Mouse (Mus musculus) naive thymus-derived CD4-positive, alpha-beta T cell, adult 2 months (primary cell): Measurements from ENCODE around the gene Rarg.

Source experiments
- DNase-seq: peaks from one replicate; pipeline ENCODE4 v3.0.0-alpha.2; 2011; ENCODE audit warnings: low read depth

Rarg gene

GRCm38 (mm10) chr15:102257202-102258075 lies at the start of gene Rarg:
Gene Rarg, minus strand, starts transcription at chr15:102257517.
- DNase-seq = peak; percentile 57

DNA sequence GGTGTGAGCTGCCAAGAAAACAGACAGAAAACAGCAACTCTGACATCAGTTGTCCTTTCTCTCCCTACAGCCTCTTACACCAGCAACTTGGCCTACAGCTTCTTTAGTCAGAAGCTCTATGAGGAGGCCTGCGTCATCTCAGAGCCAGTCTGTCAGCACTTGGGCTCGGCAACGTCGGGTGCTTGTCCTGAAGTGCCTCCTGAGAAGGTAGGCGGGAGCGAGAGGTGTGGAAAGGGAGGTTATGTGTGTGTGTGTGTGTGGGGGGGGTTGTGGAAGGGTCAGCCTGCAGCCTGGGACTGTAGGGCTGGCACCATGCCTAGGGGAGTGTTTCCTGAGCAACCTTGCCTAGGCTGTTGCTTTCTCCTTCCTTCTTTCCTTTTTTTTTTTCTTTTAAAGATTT lies 45.2 kb upstream of the Rarg start:
- no peak for DNase-seq

- DNase-seq = peak; percentile 32
Measured at GRCm38 (mm10) chr15:102296368-102297006, 39.2 kb upstream of the Rarg start.

DNA sequence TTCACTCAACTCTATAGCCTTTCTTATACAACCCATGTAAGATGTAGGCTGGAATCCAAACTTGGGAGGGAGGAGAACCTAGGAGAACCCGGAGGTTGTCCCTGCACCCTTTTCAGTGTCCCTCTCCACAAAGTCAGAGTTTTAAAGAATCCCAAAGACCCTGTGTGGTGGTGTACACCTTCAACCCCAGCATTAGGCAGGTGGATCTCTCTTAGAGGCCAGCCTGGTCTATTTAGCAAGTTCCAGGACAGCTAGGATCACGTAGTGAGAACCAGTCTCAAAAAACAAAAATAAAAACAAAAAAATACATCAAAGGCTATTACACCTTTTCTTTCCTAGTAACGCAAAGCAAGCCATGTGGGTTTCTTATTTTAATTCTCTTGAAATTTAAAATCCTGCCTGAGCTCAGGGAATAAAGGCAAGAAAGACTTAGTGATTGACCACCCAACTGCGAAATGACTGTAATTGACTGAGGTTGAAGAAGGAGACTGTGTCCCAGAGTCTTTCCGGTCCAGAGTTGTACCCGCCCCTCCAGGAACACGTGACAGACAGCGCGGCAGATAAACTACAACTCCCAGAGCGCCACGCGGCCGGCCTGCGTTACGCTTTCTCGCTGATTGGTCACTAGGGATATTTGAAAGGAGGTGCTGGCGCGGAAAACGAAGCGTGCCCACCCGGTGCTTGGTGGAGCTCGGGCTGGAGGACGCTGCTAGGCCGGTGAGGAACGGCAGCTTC lies 38.5 kb upstream of the Rarg start, which contains the start of gene Espl1:
Gene Espl1, plus strand, starts transcription at position 634 of the 735 bp plus-strand sequence.
- peak; percentile 92 for DNase-seq

GRCm38 (mm10) chr15:102287395-102287794 lies 30.1 kb upstream of the Rarg start:
- DNase-seq = peak; percentile 79

- DNase-seq = no peak
Measured at GRCm38 (mm10) chr15:102283648-102284047, 26.3 kb upstream of the Rarg start.

DNA sequence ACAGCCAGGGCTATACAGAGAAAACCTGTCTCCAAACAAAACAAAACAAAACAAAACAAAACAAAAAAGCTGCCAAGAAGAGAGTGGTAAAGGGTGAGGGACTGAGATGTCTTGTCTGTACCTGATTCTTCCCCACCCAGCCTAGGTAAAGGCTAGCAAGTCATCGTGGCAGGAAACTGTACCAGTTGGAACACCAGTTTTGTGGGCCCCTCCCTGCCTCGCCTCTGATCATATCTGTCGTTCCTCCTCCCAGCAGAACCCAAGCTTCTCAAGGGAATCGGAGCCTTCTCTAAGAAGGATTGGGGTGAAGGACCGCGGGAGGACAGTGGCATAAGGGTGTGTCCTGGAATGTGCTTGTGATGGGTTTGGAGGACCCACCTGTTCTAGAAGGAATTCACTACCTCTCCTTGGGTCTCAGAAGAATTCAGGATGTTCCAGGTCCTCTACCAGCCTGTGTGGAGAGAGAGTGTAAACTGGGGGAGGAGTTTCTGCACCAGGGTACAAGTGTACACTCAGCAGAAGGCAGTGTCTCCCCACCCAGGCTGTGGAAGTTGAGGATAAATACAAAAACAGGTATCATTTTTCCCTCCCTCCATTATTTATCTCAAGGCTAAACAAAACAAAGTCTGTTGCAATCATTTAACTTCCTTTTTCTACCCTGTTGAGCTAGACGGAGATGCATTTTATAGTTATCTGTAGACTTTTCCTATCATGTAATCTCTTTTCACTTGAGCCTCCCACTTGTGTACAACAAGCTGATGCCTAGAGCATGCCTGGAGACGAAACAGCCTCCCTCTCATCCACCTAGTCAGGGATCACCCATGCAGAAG lies 25.4 kb upstream of the Rarg start:
- no peak for DNase-seq

- no peak for DNase-seq
Measured at GRCm38 (mm10) chr15:102280623-102281022, 23.3 kb upstream of the Rarg start.

DNA sequence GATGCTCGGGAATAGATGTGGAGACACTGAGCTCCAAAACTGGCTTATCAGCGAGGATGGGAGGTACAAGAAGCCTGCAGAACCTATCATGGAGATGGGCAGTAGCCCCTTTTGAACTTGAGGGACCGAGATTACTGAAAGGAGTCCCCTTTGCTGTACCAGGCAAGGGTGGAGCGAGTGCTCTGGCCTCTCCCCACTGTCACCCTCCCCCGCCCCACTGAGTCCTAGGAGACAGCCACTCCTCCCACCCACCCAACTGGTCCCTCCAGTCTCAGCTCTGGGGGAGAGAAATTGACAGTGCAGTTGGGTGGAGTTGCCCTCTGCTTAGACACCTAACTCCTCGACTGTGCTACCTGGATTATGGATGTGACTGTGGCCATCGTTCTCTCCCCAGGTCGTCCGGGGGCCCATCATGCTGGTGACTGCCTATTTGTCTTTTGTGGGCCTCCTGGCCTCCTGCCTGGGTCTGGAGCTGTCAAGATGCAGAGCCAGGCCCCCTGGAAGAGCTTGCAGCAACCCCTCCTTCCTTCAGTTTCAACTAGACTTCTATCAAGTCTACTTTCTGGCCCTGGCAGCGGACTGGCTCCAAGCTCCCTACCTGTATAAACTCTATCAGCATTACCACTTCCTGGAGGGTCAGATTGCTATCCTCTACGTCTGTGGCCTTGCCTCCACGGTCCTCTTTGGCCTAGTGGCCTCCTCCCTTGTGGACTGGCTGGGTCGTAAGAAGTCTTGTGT lies 22.6 kb upstream of the Rarg start:
- no peak for DNase-seq

DNA sequence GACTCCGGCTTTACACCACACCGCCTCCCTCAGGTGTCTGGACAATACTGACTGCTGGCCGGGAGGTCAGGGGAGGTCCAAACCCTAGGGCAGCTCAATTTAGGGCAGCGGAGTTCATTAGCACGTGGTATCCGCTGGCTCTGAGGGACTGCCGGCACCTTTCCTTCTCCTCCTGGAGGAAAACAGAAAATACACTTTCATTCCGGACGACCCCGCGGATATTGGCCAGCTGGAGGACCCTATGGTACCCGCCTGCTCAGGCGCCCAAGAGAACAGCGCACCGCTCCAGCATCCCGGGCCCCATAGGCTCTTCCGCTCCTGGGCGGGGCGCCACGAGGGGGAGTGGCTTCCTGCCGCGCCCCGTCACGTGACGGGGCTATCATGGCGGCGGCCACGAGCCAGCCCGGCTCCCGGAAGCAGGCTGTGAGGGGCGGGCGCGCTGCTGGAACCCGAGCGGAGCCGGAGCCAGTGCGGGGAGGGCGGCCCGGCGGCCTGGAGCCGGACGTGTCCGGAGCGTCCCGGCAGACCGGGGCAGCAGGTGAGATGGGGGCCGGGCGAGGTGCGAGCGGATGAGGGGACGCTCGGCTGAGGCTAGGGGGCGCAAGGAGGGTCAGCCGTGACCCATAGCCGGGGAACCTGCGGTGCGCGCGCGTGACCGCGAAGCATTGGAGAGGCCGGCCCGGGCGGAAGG lies 21.9 kb upstream of the Rarg start, which contains the start of gene Mfsd5:
Gene Mfsd5, plus strand, starts transcription at position 363 of the 691 bp plus-strand sequence.
- peak; percentile 95 for DNase-seq

GRCm38 (mm10) chr15:102278726-102279091 lies 21.4 kb upstream of the Rarg start:
- no peak for DNase-seq

DNA sequence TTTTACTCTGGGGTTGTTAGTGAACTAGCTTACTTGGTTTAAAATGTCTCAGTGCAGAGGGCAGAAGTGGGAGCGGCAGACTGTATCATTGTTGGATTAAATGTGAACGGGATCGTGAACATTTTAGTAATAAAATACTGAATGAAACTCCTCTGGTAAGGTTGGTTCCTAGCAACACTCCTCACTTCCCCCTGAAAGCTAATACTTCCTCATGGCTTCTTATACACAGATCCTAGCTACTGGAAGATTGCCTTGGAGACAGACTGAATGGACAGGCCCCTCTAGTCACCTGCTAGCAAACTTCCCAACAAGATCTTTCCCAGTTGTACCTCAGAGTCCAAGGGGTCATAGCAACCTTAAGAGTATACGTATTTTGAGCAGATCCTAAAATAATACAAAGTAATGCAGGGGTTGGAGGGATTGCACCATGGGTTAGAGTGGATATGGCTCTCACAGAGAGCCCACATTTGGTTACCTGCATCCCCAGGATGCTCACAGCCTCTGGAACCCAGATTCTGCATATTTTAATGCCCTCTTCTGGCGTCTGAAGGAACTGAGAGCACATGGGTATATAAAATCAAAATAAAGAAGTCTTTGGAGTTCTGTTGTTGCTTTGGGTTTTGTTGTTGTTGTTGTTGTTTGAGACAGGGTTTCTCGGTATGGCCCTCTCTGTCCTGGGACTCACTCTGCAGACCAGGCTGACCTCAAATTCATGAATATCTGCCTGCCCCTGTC lies 16.8 kb upstream of the Rarg start:
- DNase-seq = no peak

DNA sequence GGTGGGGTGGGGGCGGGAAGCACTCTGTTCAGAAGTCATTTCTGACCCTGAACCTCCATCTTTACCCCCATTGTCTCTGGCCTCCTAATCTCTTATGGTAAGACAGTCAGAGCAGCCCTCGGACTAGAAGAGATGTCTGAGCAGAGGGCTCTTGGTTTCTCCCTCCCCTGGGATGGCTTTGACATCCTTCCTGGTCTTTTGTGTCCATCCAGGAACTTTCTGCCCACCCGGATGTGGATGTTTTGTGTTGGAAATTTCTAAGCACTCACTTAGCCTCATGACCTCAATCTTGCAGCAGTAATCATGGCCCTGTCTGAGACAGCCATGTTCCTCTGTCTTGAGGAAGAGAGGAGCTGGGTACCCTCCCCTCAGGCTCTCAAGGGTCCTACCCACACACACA lies 14.1 kb upstream of the Rarg start:
- DNase-seq = no peak

GRCm38 (mm10) chr15:102270274-102270960 lies 13.1 kb upstream of the Rarg start, which contains the start of gene Gm9918:
Gene Gm9918, plus strand, starts transcription at chr15:102270563.
- no peak for DNase-seq

DNA sequence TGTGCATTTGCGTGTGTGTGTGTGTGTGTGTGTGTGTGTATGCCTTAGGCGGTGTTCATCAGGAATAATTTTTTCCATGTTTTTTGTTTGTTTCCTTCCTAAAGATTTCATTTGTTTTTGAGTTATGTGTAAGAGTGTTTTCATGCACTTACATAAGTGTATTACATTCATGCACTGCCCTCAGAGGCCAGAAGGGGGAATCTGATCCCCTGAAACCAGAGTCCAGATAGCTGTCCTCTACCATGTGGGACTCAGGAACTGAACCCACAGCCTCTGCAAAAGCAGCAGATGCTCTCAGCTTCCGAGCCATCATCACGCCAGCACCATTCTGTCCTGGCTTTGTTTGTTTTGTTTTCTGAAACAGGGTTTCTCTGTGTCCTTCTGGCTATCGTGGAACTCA lies 8.2 kb upstream of the Rarg start:
- no peak for DNase-seq

- DNase-seq = peak; percentile 65
Measured at GRCm38 (mm10) chr15:102263037-102263436, 5.7 kb upstream of the Rarg start.

DNA sequence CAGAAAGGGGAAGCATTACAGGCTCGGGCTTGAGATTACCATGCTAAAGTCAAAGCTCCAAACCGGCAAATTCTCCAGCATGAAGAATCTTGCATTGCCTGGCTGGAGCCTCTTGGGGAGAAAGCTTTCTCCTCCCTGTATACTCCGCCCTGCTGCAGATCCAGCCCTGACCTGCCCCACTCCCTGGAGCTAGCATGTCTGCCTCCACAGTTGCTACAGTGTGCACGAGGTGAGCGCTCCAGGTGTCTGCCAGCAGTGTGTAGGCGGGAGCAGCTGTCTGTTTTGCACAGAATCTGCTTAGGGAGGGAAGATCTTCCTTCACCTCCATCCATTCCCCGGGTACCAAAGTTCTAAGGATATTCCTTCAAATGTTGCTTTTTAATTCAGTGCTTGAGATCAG lies 5.3 kb upstream of the Rarg start:
- no peak for DNase-seq

DNA sequence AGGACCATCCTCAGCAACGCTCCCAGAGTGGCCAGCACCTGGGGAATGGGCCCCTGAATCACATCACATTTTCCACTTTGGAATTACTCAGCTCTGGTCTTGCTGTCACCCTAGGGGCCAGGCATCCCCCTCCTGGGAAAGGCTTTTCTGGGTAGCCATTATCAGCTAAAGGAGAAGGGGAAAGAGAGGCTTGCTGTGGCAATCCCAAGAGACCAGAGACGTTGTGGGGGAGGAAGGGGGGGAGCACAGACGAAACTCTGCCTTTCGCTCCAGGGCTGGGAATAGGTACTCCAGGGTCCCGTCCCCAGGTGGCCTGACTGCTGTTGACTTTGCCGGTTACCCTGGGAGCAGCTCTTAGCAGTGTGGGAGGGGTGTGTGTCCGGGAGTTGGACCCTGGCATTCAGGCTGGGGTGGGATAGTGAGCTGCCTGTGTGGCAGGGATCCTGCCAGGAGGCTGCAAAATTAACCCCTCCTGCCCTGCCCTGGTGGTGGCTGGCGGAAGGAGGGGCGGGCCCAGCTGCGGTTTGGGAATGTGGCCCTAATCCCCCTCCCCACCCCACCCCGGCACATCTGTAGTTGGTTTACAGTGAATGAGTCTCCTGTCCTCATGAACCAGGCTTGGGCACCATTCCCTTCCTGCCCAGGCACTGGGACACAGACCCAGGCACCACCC lies 1.4 kb upstream of the Rarg start:
- no peak for DNase-seq
